Comparison of ENCODE assay signal across 8 mouse cellular contexts in the genomic region with DNA sequence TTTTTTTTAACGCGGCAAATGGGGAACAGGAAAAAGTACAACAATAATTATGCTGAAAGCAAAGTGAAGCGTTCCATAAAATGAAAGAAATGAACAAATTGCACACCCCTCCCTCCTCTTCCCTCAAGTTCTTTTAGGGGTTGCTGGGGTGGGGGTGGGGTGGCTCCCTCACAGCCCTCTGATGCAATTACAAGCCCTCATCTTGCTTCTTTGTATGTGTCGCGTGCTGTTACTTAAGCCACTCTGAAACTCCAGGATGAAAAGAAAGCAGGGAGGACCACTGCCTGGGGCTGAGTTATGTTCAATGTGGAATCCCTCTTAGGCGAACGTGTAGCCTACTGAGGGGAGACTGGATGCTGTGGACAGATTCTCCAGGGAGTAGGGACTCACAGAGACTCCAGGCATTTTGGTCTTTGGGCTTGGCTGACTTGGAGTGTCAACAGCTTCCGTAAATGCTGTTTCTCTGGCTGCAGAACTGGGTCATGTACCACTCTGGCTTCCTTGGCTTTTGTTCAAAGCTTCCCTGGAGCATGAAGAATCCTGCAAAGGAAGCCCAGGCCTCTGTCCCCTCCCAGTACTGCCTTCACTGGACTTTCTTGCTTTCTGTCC.
A peak's percentile ranks its signal among the peaks of the same experiment; 100 is the strongest.
DNase-seq lines count a peak whose midpoint lies in the region; ATAC-seq and TF ChIP-seq lines count a peak whose summit lies in the region.

No protein-coding gene starts in this region.

- no peak for TF ChIP-seq POLR2A in thymus, adult 2 months (IDR thresholded peaks at IDR 0.05; ENCODE audit: control insufficient read depth, extremely low read depth, insufficient read depth, low read length, poor library complexity)

- H3K9ac ChIP-seq in heart, embryonic 16.5 days (ENCODE audit: low read length) = no peak overlapping the region
- H3K9ac ChIP-seq in heart, embryonic 11.5 days (ENCODE audit: low read depth, low read length) = no peak overlapping the region
- no peak overlapping the region for H3K9ac ChIP-seq in midbrain, embryonic 14.5 days (replicated peaks; ENCODE audit: low read length)

- H3K4me2 ChIP-seq in heart, embryonic 16.5 days (ENCODE audit: low read depth, low read length) = no peak overlapping the region
- H3K4me2 ChIP-seq in heart, embryonic 11.5 days = no peak overlapping the region
- peak overlapping the region; percentile 30 for H3K4me2 ChIP-seq in midbrain, embryonic 14.5 days (ENCODE audit: low read length)

- no peaks in the 10 kb centered on the region for H3K36me3 ChIP-seq in heart, embryonic 16.5 days (ENCODE audit: control insufficient read depth, insufficient read depth)
- H3K36me3 ChIP-seq in heart, embryonic 11.5 days (ENCODE audit: control insufficient read depth, insufficient read depth, low read length) = no peaks in the 10 kb centered on the region
- H3K36me3 ChIP-seq in hindbrain, embryonic 10.5 days = no peaks in the 10 kb centered on the region
- no peaks in the 10 kb centered on the region for H3K36me3 ChIP-seq in midbrain, embryonic 14.5 days (ENCODE audit: control insufficient read depth, insufficient read depth, low read length)
- H3K36me3 ChIP-seq in thymus, adult 2 months (ENCODE audit: control insufficient read depth, insufficient read depth, low read length) = no peaks in the 10 kb centered on the region

- DNase-seq in cerebellum, postnatal 10 days = peak; percentile 80 to 87
- DNase-seq in hindbrain, embryonic 10.5 days (ENCODE audit: low spot score) = peak; percentile 21
- DNase-seq in midbrain, embryonic 14.5 days = peak; percentile 67
- no peak for DNase-seq in adrenal gland, adult 18-20 months (ENCODE audit: low spot score in 2 of 2)
- DNase-seq in thymus, adult 2 months = no peak
- DNase-seq in heart, postnatal 36 days = no peak

- peaks cover 2% of the 10 kb centered on the region; the same call in 1 of the 2 replicates for H3K27me3 ChIP-seq in heart, embryonic 16.5 days (ENCODE audit: control insufficient read depth, insufficient read depth, low read length)
- peaks cover 8% of the 10 kb centered on the region; the same call in 1 of the 2 replicates for H3K27me3 ChIP-seq in heart, embryonic 11.5 days (ENCODE audit: control insufficient read depth, insufficient read depth, low read length)
- H3K27me3 ChIP-seq in hindbrain, embryonic 10.5 days (ENCODE audit: insufficient read depth, poor library complexity, severe bottlenecking) = no peaks in the 10 kb centered on the region
- H3K27me3 ChIP-seq in midbrain, embryonic 14.5 days (ENCODE audit: control insufficient read depth, insufficient read depth, low read length) = no peaks in the 10 kb centered on the region
- H3K27me3 ChIP-seq in thymus, adult 2 months (ENCODE audit: control insufficient read depth, insufficient read depth, low read length) = no peaks in the 10 kb centered on the region

- no peaks in the 10 kb centered on the region for H3K4me1 ChIP-seq in heart, embryonic 16.5 days (ENCODE audit: control insufficient read depth, insufficient read depth, low read length)
- H3K4me1 ChIP-seq in heart, embryonic 11.5 days (ENCODE audit: control insufficient read depth, insufficient read depth, low read length) = no peaks in the 10 kb centered on the region
- peaks cover 36% of the 10 kb centered on the region for H3K4me1 ChIP-seq in hindbrain, embryonic 10.5 days (replicated peaks)
- peaks cover 50% of the 10 kb centered on the region for H3K4me1 ChIP-seq in midbrain, embryonic 14.5 days (ENCODE audit: control insufficient read depth, insufficient read depth, low read length)
- no peaks in the 10 kb centered on the region for H3K4me1 ChIP-seq in thymus, adult 2 months (replicated peaks; ENCODE audit: control insufficient read depth, insufficient read depth, low read length)

- intact Hi-C loops in heart, postnatal 36 days (cut with DNase I) = no loop called here

- no peak overlapping the region for H3K4me3 ChIP-seq in heart, embryonic 16.5 days (ENCODE audit: low read length)
- no peak overlapping the region for H3K4me3 ChIP-seq in heart, embryonic 11.5 days (ENCODE audit: low read depth, low read length)
- H3K4me3 ChIP-seq in hindbrain, embryonic 10.5 days = no peak overlapping the region
- no peak overlapping the region for H3K4me3 ChIP-seq in midbrain, embryonic 14.5 days (replicated peaks; ENCODE audit: low read depth, low read length)
- no peak overlapping the region for H3K4me3 ChIP-seq in thymus, adult 2 months (ENCODE audit: control insufficient read depth, insufficient read depth, low read length)

- WGBS in heart, embryonic 16.5 days = 63% methylated on average over 8 of the region's 8 CpGs
- WGBS in heart, embryonic 11.5 days (ENCODE audit: insufficient replicate concordance) = 70% methylated on average over 8 of the region's 8 CpGs
- 43% methylated on average over 8 of the region's 8 CpGs for WGBS in hindbrain, embryonic 10.5 days
- 14% methylated on average over 8 of the region's 8 CpGs for WGBS in midbrain, embryonic 14.5 days
- WGBS in thymus, adult 2 months = 76% methylated on average over 8 of the region's 8 CpGs

- no peaks in the 10 kb centered on the region for H3K9me3 ChIP-seq in heart, embryonic 16.5 days (replicated peaks; ENCODE audit: control insufficient read depth, low read length)
- H3K9me3 ChIP-seq in heart, embryonic 11.5 days (replicated peaks; ENCODE audit: control insufficient read depth, low read length) = no peaks in the 10 kb centered on the region
- no peaks in the 10 kb centered on the region for H3K9me3 ChIP-seq in hindbrain, embryonic 10.5 days
- H3K9me3 ChIP-seq in midbrain, embryonic 14.5 days (ENCODE audit: control insufficient read depth, low read length) = no peaks in the 10 kb centered on the region

- no peak for TF ChIP-seq CTCF in thymus, adult 2 months (IDR thresholded peaks at IDR 0.05; ENCODE audit: borderline replicate concordance, control insufficient read depth, extremely low read depth, insufficient read depth, low read length, poor library complexity)

- 0 out of 2 replicates have a peak overlapping the region, but pooled peaks have one; percentile 14 for H3K27ac ChIP-seq in heart, embryonic 16.5 days (ENCODE audit: low read length)
- H3K27ac ChIP-seq in heart, embryonic 11.5 days (ENCODE audit: low read depth, low read length) = no peak overlapping the region
- peak overlapping the region; percentile 86 for H3K27ac ChIP-seq in hindbrain, embryonic 10.5 days
- peak overlapping the region; percentile 55 for H3K27ac ChIP-seq in midbrain, embryonic 14.5 days (replicated peaks; ENCODE audit: low read depth, low read length)
- H3K27ac ChIP-seq in thymus, adult 2 months (ENCODE audit: control insufficient read depth, insufficient read depth, low read length) = no peak overlapping the region

- no peak for ATAC-seq in heart, embryonic 16.5 days (replicated peaks; ENCODE audit: extremely low read depth, insufficient read depth, low FRiP score)
- ATAC-seq in heart, embryonic 11.5 days (replicated peaks; ENCODE audit: insufficient number of reproducible peaks, low FRiP score, low TSS enrichment) = no peak
- ATAC-seq in midbrain, embryonic 14.5 days (ENCODE audit: low FRiP score, low TSS enrichment) = peak; percentile 70

Comparison
In these comparisons a context has a peak if more than half of its experiments do, and no peak if none do; other contexts are left out.
1. H3K27ac ChIP-seq: peak in heart, embryonic 16.5 days (single experiment), hindbrain, embryonic 10.5 days (single experiment) and midbrain, embryonic 14.5 days (single experiment); none in heart, embryonic 11.5 days (single experiment) and thymus, adult 2 months (single experiment).
2. DNase-seq: peak in cerebellum, postnatal 10 days (2 of 2), hindbrain, embryonic 10.5 days (single experiment) and midbrain, embryonic 14.5 days (single experiment); none in adrenal gland, adult 18-20 months (0 of 2), thymus, adult 2 months (single experiment) and heart, postnatal 36 days (0 of 2).